Mouse (Mus musculus): ENCODE data around the gene Zfp169. TPM values are rescaled to one million over a fixed set of nuclear protein-coding genes. Genes with fewer than 3 reads are reported as not detected.

Gene Zfp169
- total RNA-seq, 1 experiment, result 6.6 TPM

- Histone ChIP-seq H3K4me1 (ENCODE audit: control insufficient read depth in 2 of 2, insufficient read depth in 2 of 2, low read length in 2 of 2, poor library complexity in 1 of 2) (no peaks in the 10 kb centered on the region), H3K9ac (ENCODE audit: insufficient read depth, low read depth, low read length, poor library complexity, severe bottlenecking) (no peak overlapping the region), H3K27ac (ENCODE audit: insufficient read depth, low read depth, low read length, poor library complexity, severe bottlenecking) (no peak overlapping the region), H3K9me3 (ENCODE audit: control insufficient read depth, insufficient read depth, low read depth, low read length) (no peaks in the 10 kb centered on the region), H3K36me3 (ENCODE audit: control insufficient read depth, insufficient read depth, low read length, poor library complexity, severe bottlenecking) (no peaks in the 10 kb centered on the region), H3K4me3 (ENCODE audit: insufficient read depth in 1 of 2, low read depth in 1 of 2, low read length in 2 of 2, poor library complexity in 1 of 2, severe bottlenecking in 1 of 2) (no peak overlapping the region)
- DNase-seq (ENCODE audit: low read depth, low spot score), result no peak
- in situ Hi-C loops (cut with MboI; ENCODE audit: low sequenced_read_pairs in 2 of 2, unreplicated experiment in 2 of 2), result no loop called here
- TF ChIP-seq ZC3H11A (IDR thresholded peaks at IDR 0.05; ENCODE audit: borderline replicate concordance, low read depth, low read length) (no peak), CHD2 (IDR thresholded peaks at IDR 0.05; ENCODE audit: low read depth, low read length) (no peak), HCFC1 (IDR thresholded peaks at IDR 0.05; ENCODE audit: borderline replicate concordance, insufficient read depth, low read length) (no peak), MAFK (IDR thresholded peaks at IDR 0.05; ENCODE audit: insufficient read depth, low read depth, low read length) (no peak), ZNF384 (IDR thresholded peaks at IDR 0.05; ENCODE audit: low read depth, low read length) (no peak)
Observed at GRCm38 (mm10) chr13:48438321-48438720, 74.9 kb downstream of the Zfp169 start.

Other genes with a start within 250 kb of the Zfp169 start
- gene A830005F24Rik, start 119 bp upstream of the Zfp169 start, total RNA-seq (2012; rRNA removed), result 0.27 TPM in 1 of 2 replicates, not detected in the other
- gene Ptpdc1, start 112.2 kb upstream of the Zfp169 start, total RNA-seq (2012; rRNA removed), result 5.2 and 6.4 TPM in 2 replicates
- gene Barx1, start 149.5 kb upstream of the Zfp169 start, total RNA-seq (2012; rRNA removed), result 1.6 and 2.4 TPM in 2 replicates